8 mouse cellular contexts compared by ENCODE assay signal in the genomic region with DNA sequence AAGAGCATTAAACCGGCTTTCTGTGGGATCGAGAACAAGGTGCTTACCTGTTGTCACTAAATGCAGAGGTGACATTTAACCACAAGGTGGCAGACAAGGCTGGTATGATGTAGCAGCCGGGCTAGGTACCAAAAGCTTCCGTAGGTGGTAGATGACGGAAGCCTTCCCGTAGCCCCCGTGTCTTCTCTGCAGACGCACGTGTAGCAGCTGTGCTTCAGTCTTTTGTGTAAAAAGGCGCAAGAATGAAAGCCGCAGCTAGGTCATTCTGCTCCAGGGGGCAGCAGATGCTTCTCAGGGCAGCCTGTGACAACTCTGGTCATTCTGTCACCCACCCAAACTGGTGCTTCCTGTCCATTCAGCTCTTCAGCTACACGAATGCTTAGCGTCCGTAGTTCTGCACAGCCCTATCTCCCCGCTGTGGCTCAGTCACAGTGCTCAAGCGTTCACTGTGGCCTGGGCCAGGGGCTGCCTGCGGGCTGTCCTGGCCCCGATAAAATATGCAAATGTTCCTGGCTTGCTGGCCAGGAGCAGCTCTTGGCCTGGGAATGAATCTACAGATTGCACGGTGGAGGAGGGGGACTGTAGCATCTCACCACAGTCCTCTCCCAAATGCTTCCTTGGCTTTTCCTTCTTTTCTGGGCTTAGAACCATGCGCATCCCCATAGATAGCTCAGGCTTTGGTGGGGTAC. TPM values are rescaled to one million over a fixed set of nuclear protein-coding genes. Genes with fewer than 3 reads are reported as not detected.
A peak's percentile ranks its signal among the peaks of the same experiment; 100 is the strongest.
DNase-seq lines count a peak whose midpoint lies in the region; ATAC-seq and TF ChIP-seq lines count a peak whose summit lies in the region.

No protein-coding gene starts in this region.

- ATAC-seq in kidney, embryonic 14.5 days (ENCODE audit: low FRiP score, low TSS enrichment), result peak; percentile 59

- peak overlapping the region; percentile 51 for H3K4me2 ChIP-seq in kidney, embryonic 14.5 days (replicated peaks; ENCODE audit: low read depth, low read length)

- peak overlapping the region; percentile 26 for H3K4me3 ChIP-seq in kidney, embryonic 14.5 days (ENCODE audit: low read length)
- no peak overlapping the region for H3K4me3 ChIP-seq in liver, adult 2 months (ENCODE audit: insufficient read depth, low read depth, low read length)

- H3K9ac ChIP-seq in kidney, embryonic 14.5 days (ENCODE audit: low read depth, low read length), result peak overlapping the region; percentile 36; the same call in 1 of the 2 replicates
- 0 out of 2 replicates have a peak overlapping the region, but pooled peaks have one; percentile 31 for H3K9ac ChIP-seq in liver, adult 2 months (ENCODE audit: low read depth, low read length)

- H3K27me3 ChIP-seq in kidney, embryonic 14.5 days (ENCODE audit: control insufficient read depth, insufficient read depth, low read length), result no peaks in the 10 kb centered on the region
- no peaks in the 10 kb centered on the region for H3K27me3 ChIP-seq in liver, adult 2 months (ENCODE audit: control insufficient read depth, insufficient read depth, low read length)

- H3K79me2 ChIP-seq in liver, adult 2 months (ENCODE audit: control insufficient read depth, insufficient read depth, low read length), result no peaks in the 10 kb centered on the region

- 5% methylated on average over 20 of the region's 20 CpGs for WGBS in kidney, embryonic 14.5 days
- 12% methylated on average over 20 of the region's 20 CpGs for whole genome bisulfite sequencing in liver, adult 2 months

- peak; percentile 68 for TF ChIP-seq CTCF in liver, adult 2 months (IDR thresholded peaks at IDR 0.05; ENCODE audit: low read depth, low read length)

- H3K36me3 ChIP-seq in kidney, embryonic 14.5 days (ENCODE audit: control insufficient read depth, insufficient read depth, low read length), result no peaks in the 10 kb centered on the region
- no peaks in the 10 kb centered on the region for H3K36me3 ChIP-seq in liver, adult 2 months (ENCODE audit: control insufficient read depth, insufficient read depth, low read length)

- peak; percentile 28 for DNase-seq in heart, adult 8-10 months (ENCODE audit: low spot score)
- no peak for DNase-seq in heart, adult 9 months (ENCODE audit: low spot score in 2 of 2)
- peak; percentile 95 for DNase-seq in cerebellum, adult 9-10 months
- DNase-seq in frontal cortex, postnatal 36 days (ENCODE audit: low spot score in 2 of 2), result peak; percentile 59 to 83
- DNase-seq in liver, adult 2 months (ENCODE audit: extremely low read depth, low read depth, low spot score), result peak; percentile 71
- DNase-seq in naive thymus-derived CD4-positive, alpha-beta T cell, adult 2 months (ENCODE audit: low read depth), result peak; percentile 78
- peak; percentile 71 to 80 for DNase-seq in thymus, postnatal 10 days (ENCODE audit: low spot score in 2 of 2)

- no peak overlapping the region for H3K27ac ChIP-seq in kidney, embryonic 14.5 days (ENCODE audit: low read depth, low read length)
- H3K27ac ChIP-seq in liver, adult 2 months (replicated peaks; ENCODE audit: insufficient read depth, low read depth, low read length), result no peak overlapping the region

- no peaks in the 10 kb centered on the region for H3K9me3 ChIP-seq in kidney, embryonic 14.5 days (ENCODE audit: control insufficient read depth, low read length)

- TF ChIP-seq POLR2A in liver, adult 2 months (IDR thresholded peaks at IDR 0.05; ENCODE audit: extremely low read depth, insufficient read depth, low read length), result no peak

- H3K4me1 ChIP-seq in kidney, embryonic 14.5 days (ENCODE audit: control insufficient read depth, insufficient read depth, low read length), result peaks cover 3% of the 10 kb centered on the region; the same call in 1 of the 2 replicates
- H3K4me1 ChIP-seq in liver, adult 2 months (ENCODE audit: control insufficient read depth, insufficient read depth, low read length), result peaks cover 13% of the 10 kb centered on the region

RNA-seq across cellular contexts. Expression of gene Adam11, which starts 21.8 kb away (rescaled TPM):
- total RNA-seq in heart, adult 8-10 months (2022), result 1 to 10 TPM; 4.4 to 6.8 (median 6.0) TPM
- 3.5 and 7.8 TPM in 2 replicates for polyA plus RNA-seq in kidney, embryonic 14.5 days (2014; fragmentation: Nextera tagmentation; extraction: Ambion mirVana)
- 2.1 and 3.4 TPM in 2 replicates for total RNA-seq in liver, adult 2 months (2014; rRNA removed)
- polyA plus RNA-seq in liver, adult 2 months (2012; rRNA removed), result 4.3 and 8.7 TPM in 2 replicates

RNA-seq across cellular contexts. Expression of gene Ccdc43, which starts 41.8 kb away (rescaled TPM):
- total RNA-seq in heart, adult 8-10 months (2022), result 10 to 100 TPM; 21.0 to 25.0 (median 22.0) TPM
- 52.7 and 55.4 TPM in 2 replicates for polyA plus RNA-seq in kidney, embryonic 14.5 days (2014; fragmentation: Nextera tagmentation; extraction: Ambion mirVana)
- total RNA-seq in liver, adult 2 months (2014; rRNA removed), result 11.5 and 11.8 TPM in 2 replicates
- 5.7 and 6.2 TPM in 2 replicates for polyA plus RNA-seq in liver, adult 2 months (2012; rRNA removed)

Comparison
In these comparisons a context has a peak if more than half of its experiments do, and no peak if none do; other contexts are left out.
1. DNase-seq: peak in heart, adult 8-10 months (single experiment), cerebellum, adult 9-10 months (single experiment), frontal cortex, postnatal 36 days (2 of 2), liver, adult 2 months (single experiment), naive thymus-derived CD4-positive, alpha-beta T cell, adult 2 months (single experiment) and thymus, postnatal 10 days (2 of 2); none in heart, adult 9 months (0 of 2).